Mouse (Mus musculus) ovary, postnatal 36 days (tissue): ENCODE data around the gene Gm16253.

Experiments used
- DNase-seq: peaks from one replicate; pipeline ENCODE4 v3.0.0; 2022; ENCODE audit warnings: low spot score, mixed read lengths

The Gm16253 gene

DNA sequence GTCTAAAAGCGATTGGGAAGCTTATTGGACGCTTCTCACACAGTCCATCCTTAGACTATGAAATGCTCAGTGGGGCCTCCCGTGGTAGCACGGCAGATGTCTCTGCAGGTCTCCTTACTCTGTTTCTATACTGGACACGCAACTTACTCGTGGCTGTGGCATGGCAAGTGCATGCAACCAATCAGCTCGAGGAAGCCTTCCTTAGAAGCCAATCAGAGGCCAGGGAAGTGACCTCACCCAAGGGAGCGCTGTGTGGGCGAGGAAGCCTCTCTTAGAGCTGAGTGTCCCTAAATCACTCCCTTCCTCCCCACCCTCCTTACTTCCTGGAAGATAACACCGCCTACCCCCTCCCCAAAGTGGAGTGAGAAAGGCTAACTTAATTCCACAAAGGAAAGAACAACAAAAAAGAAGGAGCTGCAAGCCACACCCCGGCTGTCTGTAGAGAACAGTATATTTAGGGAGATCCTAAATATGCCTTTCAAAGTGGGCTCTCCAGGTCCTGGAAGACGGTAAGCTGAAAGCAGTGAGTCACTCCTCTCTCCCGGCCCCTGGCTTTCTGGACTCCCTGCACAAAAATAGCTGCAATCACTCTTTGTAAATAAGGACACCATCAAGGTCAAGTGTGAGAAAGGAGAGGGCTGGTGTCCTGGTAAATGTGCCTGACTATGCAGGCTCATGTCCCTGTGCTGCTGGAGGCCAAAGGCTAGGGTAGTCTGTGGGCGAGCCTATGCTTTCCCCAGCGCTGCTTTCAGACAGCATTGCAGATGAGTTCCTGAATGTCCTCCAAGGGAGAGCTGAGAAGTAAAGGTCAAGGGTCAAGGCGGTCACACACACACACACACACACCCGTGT lies at the start of gene Gm16253:
Gm16253 (plus strand) TSS at position 295 of the 852 bp plus-strand sequence.
- DNase-seq = peak; percentile 82

DNA sequence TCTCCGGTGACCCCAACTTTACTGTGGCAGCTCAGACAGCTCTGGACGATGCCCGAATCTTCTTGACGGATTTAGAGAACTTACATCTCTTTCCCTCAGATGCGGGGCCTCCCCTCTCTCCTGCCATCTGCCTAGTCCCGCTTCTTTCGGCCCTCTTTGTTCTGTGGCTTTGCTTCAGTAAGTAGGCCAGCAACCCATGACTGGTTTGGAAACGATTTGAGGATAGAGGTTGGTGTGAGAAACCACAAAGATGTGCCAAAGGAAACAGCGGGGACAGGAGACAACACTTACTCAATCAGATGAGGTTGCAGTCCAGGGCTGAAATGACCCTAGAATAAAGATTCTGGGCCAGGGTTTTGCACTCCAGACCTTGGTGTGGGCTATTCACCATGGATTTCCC lies 48.3 kb upstream of the Gm16253 start:
- DNase-seq = no peak

DNA sequence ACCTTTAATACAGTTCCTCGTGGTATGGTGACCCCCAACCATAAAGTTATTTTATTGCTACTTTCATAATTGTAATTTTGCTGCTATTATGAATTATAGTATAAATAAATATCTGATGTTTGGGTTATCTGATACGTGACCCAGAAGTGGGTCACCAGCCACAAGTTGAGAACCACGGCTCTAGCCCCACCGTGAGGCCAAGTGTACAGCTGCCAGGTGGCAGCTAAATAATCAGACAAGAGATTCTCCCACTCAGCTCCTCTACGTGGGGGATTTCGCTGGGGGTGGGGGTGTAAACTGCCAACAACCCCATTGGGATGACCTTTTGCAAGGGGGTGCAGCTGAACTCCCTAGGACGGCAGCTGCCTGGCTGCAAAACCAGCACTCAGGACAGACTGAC lies 44.7 kb upstream of the Gm16253 start:
- DNase-seq = no peak

DNA sequence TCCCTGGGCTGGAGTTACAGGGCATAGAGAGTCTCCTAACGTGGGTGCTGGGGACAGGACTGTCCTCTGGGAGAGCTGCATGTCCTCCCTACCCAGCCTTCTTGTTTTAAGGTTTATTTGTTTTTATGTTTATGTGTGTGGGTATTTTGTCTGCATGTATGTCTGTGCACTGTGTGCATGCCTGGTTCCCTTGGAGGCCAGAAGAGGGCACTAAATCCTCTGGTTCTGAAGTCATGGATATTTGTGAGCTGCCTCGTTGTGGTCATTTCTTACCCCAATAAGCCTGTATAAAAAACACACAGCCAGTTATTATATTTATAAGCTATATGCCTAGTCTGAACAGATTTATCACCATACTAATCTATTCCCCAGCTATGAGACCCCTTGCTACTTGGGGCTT lies 42.5 kb upstream of the Gm16253 start:
- no peak for DNase-seq

DNA sequence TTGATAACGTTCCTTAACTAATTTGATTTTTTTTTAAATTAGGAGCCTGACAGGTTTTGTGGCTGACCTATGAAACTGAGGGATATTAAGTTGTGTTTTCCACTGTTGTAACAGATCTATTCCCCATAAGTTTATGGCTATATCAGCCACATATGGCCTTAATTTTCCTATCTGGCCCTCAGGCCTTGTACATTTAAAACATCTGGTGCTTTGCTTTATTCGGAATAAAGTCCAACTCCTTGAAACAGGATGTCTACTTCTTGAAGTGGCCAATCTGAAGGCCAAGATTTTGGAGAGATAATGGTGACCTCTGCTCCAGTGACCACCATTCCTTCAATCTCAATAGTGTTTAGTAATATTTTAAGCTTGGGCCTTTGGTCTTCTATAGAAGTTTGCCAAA lies 37.5 kb upstream of the Gm16253 start:
- no peak for DNase-seq

DNA sequence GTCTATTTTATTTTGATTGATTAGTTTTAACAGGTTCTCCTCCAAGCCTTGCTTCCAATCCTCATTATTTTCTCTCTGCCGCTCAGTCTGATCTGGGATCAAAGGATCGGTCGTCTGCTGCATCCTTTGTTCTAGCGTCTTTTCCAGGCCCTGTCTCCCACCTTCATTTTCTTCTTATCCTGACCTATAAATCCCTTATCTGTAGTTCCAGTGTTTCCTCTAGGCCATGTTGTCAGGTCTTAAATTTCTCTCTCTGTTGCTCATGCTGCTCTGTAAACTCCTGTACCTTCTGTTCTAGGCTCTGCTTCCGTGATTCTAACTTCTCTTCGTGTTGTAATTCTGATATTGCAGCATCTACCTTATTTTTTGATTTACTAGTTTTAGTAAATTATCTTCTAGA lies 36.0 kb upstream of the Gm16253 start:
- no peak for DNase-seq

DNA sequence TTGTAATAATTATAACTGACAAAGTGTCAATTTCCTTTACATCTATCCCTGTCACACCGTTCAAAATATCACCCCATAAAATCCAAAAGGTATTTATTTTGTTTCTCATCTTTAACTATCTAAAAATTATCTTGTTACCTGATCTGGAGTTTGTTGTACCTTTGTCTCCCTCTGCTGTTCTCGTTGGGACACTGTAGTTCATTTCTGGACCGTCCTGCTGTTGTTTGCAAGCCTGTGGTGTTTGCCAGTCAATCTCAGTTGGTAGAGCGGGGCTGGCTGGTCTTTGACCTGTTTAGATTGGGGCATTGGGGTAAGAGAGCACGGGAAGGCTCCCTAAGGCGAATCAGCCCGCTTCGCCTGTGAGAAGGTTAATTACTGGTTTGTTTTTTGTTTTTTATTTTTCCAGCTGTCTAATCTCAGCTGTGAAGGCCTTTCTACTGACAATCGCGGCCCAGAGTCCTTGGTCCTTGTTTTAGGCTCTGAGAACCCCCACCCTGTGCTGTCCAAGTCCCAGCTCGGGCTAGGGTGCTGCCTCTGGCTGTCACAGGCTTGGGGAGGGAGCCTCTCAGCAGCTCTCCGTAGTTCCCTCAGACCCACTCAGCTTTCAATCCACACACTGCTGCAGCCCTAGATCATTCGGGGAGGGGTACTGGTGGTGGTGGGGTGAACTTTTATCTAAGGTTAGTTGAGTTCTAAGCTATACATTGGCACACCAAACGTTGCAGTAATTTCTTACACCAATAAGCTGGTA lies 35.3 kb upstream of the Gm16253 start:
- peak; percentile 65 for DNase-seq

DNA sequence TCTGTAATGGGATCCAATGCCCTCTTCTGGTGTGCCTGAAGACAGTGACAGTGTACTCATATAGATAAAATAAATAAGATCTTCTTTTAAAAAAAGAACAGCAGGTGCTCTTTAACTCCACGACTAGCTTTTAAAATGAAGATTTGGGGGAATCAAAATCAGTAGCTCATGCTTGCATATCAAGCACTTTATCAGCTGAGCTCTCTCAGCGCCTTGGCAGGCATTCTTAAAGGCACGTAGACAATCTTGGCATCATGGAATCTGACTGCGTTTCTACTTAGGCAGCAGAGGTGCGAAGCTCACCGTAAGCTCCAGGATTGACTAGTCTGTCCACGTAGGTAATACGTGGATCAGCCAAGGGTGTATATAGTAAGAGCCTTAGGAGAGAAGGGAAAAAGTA lies 34.2 kb upstream of the Gm16253 start:
- no peak for DNase-seq

DNA sequence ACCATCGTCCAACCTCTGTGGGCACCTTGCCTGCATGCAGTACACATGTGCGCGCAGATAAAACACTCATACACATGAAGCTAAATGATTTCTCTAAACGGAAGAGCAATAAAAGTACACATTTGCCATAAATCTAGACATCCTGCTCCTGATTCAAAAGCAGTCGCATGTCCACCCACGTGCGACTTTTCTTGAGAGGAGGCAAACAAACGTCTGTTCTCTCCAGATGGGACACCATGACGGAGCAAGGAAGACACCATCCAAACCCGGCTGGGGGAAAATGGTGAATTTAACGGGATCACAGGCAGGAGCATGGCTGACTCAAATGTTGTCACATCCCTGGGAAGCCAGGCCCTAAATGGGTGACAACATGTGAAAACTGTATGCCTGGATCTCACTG lies 33.4 kb upstream of the Gm16253 start:
- no peak for DNase-seq

DNA sequence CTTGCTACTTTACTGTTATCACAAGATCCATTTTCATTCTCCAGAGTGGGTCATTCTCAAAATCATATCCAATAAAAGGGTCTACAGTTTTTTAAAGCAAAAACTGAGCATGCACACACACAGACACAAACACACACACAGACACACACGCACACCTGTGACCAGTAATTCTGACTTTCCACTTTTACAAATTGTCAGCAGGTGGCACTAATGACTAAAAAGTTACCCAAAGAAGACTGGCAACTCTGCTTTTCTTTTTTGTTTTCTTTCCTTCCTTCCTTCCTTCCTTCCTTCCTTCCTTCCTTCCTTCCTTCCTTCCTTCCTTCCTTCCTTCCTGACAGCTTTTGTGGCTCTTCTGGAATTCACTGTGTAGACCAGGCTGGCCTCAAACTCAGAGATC lies 31.2 kb upstream of the Gm16253 start:
- no peak for DNase-seq

DNA sequence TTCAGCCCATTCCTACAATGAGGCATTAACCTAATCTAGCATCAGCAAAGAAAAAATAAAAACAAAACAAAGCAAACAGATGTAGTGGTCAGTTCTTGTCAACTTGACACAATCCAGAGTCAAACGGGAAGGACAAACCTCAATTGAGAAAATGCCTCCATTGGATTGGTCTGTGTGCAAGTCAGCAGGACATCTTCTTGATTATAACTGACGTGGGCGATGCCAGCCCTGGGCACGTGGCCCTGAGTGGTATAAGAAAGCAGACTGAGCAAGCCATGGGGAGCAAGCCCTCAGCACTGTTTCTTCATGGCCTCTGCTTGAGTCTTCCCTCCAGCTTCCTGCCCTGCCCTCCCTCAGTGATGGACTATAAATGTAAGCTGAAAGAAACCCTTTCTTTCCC lies 29.9 kb upstream of the Gm16253 start:
- no peak for DNase-seq

DNA sequence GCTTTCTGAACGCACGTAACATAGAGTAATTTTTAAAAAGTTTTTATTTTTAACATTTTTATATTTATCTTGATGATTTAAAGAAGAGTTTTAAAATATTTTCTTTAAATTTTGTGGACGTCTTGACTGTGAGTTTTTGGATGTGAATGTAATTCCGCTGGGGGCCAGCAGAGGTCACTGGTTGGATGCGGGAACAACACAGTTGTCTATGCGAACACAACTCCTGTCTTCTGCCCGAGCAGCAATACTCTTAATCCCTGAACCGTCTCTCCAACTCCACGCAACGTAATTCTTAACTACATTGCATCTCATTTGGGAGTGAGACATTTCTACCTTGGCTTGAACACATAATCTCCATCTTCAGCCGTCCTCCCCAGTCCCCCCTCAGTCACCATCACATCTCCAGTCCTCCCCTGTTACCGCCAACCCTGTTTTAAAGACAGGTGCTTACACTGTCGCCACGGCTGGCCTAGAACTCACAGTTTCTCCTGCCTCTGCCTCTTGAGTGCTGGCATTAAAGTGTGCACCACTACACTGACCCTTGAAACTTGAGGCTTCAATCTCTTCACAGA lies 29.3 kb upstream of the Gm16253 start:
- DNase-seq = peak; percentile 78

DNA sequence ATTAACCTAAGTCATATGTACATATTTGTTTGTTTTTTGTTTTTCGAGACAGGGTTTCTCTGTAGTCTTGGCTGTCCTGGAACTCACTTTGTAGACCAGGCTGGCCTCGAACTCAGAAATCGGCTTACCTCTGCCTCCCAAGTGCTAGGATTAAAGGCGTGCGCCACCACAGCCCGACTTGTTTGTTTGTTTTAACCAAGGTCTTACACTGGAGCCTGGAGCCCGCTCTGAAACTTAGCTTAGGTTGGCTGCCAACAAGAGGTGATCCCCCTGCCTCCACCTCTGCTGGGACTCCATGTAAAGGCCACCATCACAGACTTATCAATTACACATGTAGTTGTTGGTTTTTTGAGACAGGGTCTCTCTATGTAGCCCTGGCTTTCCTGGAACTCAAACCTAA lies 28.0 kb upstream of the Gm16253 start:
- DNase-seq = no peak

DNA sequence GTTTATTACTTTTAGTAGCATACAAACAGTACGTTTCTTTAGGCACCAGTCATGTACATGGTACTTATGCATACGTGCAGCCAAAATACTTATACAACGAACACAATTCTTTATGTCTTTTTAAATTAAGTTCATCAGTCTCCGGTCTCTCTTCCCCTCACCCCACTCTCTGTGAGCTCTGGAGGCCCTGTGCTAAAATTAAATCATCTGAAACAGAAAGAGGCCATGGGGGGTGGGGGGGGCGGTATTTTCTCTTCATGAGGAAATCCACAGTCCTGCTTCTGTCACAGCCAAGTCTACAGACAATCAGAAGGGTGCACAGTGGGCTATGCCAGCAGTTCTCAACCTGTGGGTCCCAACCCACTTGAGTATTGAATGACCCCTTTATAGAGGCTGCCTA lies 27.4 kb upstream of the Gm16253 start:
- DNase-seq = no peak

DNA sequence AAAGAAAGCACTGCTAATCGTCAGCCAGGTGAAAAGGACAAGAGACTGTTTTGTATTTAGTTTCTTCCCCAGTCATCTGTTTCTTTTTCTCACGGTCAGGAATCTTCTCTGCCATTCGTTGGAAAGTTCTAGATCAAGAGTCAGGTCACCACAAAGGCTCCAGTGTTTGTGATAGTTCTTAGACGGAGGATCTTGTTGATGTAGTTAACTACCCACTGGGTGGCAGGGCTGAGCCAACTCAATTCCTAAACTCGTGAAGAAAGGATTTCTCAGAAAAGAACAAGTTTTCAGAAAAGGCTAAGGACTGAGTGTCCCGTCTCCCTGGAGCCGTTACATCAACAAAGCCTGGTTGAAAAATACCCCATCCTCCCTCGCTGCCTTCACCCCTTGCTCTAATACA lies 25.6 kb upstream of the Gm16253 start:
- DNase-seq = peak; percentile 59

DNA sequence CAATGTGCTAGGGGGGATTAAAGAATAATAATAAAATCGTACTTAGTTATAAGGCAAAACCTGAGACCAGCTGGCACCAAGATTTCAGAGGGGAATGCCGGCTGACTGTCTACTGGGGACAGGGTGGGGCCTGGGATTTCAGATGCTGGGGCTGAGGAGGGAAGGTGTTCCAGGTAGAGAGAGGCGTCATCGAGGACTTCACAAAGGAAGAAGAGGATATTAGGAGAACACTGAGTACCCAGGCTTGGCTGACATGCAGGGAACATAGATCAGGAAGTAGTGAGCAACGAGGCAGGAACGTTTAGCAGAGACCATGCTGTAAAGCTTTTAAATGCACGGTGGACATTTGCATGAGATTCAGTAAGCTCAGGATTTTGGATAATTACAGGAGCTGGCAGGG lies 24.9 kb upstream of the Gm16253 start:
- no peak for DNase-seq

DNA sequence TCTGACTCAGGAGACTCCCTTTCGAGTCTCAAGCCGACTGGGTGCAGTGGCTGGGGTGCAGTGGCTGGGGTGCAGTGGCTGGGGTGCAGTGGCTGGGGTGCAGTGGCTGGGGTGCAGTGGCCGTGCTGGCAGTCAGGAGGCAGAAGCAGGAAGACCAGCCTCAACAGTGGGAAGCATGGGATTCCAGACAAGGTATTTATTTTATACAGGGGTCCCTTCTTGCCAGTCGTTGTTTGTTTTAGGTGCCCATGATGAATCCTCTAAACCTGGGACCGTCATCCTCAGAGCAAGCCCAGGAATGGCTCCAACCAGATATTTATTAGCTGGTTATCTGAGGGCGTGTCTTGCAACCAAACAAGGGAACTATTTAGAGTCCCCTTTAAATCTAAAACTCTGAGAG lies 23.2 kb upstream of the Gm16253 start:
- DNase-seq = no peak

DNA sequence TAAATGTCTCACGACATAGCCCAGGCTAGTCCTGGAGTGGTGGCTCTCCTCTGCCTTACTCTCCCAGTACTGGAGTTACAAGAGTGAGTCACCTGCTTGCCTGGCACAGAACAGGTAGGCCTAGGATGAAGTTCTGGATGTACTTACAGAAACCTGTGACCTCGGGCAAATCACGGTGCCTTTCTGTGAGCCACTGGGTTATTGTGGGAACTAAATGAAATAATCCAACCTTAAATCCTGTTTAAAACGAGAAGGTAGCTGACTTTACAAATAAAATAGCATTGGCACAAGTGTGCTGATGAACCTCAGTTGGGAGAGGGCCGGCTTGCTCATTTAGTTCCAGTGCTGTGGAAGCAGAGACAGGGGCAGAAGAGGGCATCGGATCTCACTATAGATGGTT lies 22.5 kb upstream of the Gm16253 start:
- DNase-seq = no peak

DNA sequence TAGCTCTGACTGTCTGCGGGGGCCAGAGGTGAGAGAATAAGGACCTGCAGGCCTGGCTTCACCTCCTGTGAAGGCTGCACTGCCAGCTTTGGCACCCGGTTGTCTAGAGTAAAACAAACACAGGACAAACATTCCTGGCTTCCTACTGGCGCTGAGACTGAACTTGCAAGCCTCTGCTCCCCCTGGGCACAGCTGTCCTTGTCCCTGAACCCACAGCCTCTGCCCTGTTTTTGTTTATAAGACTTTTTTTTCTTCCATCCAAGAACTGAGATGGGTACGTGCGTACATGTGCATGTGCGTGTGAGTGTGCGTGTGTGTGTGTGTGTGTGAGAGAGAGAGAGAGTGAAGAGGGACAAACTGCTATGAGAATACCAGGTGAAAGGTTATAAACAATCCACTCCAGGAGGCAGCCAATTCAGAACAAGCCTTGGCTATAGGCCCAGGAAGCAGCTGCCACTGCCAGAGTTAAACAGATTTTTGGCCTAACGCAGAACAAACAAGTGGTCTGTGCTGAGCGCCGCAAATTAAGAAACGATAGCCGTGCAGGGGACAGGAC lies 21.7 kb upstream of the Gm16253 start:
- peak; percentile 76 for DNase-seq

DNA sequence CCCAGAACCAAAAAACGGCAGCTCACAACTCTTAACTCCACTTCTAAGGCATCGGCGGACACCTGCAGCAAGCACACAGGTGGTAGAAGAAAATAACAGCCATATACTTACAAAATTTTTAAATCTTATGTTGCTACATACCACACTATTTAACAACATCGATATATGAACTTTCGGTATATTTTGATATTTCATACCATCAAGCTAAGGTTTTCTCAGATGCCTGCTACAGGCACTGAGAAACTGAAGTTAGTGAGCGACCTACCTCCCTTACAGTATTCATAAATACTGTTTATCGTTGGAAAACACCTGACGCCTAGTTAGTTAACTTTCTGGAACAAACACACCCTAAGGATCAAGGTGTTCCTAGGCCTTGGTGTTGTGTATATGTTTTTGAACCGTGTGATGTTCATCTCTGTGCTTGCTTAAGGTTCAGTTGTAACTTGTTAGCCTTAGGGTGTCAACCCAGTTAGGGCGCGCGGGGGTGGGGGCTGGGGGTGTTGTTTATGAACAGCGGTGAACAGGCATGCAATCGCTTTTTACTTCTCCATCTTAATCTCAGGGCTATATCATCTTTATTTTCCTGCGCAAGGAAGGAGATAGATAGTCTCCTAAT lies 20.7 kb upstream of the Gm16253 start:
- no peak for DNase-seq

DNA sequence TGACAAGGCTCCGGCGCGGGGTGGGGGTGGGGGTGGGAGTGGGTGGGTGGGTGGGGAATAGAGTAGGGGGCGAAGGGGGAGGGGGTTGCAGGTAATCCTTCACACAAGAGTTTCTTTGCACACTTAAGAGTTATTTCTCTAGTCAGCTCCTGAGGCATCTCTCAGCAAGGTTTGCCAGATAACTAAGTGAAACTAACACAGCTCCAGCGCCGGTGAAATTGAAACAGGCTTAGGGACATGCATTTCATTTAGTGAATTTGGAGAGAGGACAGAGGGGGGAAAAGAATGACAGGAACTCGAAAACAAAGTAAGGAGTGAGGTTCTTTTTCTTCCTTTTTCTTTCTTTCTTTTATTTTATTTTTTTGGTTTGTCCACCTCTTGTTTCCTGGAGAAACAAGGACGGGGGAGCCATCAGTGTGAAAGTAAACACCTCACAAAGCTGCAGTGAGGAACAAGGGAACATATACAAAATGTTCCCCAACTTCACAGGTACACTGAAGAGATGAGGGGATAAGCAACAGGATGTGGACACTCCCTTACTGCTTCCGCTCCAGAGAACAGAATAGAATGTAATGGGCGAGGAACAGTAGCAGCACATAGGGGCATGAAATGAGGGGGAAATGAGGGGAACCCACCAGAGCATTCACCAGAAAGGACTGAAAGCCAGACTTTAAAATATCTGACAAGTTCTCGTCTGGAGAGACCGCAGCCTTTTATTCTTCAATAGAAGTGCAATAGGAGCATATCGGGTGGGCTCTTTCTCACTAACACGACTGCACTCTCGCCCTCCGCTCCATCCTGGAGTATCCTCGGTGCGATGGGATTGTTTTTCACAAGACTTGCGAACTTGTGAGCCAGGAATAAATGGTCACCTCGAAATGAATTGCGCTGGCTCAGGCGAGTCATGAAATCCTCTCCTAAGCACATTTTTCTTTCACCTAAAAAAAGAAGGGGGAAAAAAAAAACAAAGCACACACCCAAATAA lies 19.8 kb upstream of the Gm16253 start:
- no peak for DNase-seq
